Mouse (Mus musculus): Measurements from ENCODE around the gene Btbd9. TPM values are rescaled to one million over a fixed set of nuclear protein-coding genes. Genes with fewer than 3 reads are reported as not detected.

Gene Btbd9
- polyA plus RNA-seq, 1 experiment from 2014 or later: 59.8 TPM

Other genes starting within 250 kb of the Btbd9 start
- 3.0 and 3.4 TPM in 2 replicates for gene Dnah8, start 47.9 kb upstream of the Btbd9 start, polyA plus RNA-seq (2016; fragmentation: Nextera tagmentation; extraction: Ambion mirVana)
- 219 and 228 TPM in 2 replicates for gene Glo1, start 50.4 kb upstream of the Btbd9 start, polyA plus RNA-seq (2016; fragmentation: Nextera tagmentation; extraction: Ambion mirVana)

All from heart, embryonic 10.5 days (tissue).